Mouse (Mus musculus): ENCODE measurements around the gene Adcyap1r1. TPM values are rescaled to one million over a fixed set of nuclear protein-coding genes. Genes with fewer than 3 reads are reported as not detected.

Gene Adcyap1r1
- 0.03 and 0.04 TPM in 2 replicates for polyA plus RNA-seq (2012; rRNA removed)

DNA sequence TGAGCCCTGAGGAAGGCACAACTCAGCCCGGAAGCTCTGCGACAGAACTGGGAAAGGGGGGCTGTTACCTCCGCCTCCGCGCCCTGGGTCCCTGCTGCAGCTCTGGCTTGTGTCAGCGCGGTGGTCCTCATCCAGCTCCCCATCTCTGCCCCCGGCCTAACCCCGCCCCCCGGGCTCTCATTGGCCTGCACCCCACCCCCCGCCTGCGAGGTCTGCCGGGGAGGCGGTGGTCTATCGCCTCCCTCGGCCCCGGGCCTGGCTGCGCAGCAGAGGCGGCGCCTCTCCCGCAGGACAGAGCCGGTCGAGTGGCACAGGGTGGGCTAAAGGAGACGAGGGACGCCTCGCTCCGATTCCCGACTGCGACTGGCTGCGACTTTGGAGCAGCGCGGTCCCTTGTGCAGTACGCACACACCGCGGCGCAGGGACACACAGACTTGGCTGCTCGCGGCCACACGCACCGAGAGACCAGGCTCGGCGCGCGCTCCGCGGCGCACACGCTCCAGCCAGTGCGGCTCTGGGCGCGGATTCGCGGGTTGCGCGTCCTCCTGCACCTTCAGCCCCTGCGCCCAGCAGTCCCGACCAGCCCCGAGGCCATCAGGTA lies at the start of gene Adcyap1r1:
Gene Adcyap1r1, plus strand, starts transcription at position 208 of the 601 bp plus-strand sequence.

Other genes with a start within 250 kb of the Adcyap1r1 start
- 0.85 and 0.90 TPM in 2 replicates for gene Mindy4, start 248.6 kb upstream of the Adcyap1r1 start, polyA plus RNA-seq (2012; rRNA removed)
- gene Aqp1, start 115.5 kb upstream of the Adcyap1r1 start, polyA plus RNA-seq (2012; rRNA removed): 78.2 and 83.7 TPM in 2 replicates
- gene Ghrhr, start 75.7 kb upstream of the Adcyap1r1 start, polyA plus RNA-seq (2012; rRNA removed): 0.03 and 0.06 TPM in 2 replicates
- not detected in 2 replicates for gene Neurod6, start 229.3 kb downstream of the Adcyap1r1 start, polyA plus RNA-seq (2012; rRNA removed)

Data from liver, embryonic 18 days (tissue).